8 mouse cellular contexts compared by ENCODE assay signal in the genomic region with DNA sequence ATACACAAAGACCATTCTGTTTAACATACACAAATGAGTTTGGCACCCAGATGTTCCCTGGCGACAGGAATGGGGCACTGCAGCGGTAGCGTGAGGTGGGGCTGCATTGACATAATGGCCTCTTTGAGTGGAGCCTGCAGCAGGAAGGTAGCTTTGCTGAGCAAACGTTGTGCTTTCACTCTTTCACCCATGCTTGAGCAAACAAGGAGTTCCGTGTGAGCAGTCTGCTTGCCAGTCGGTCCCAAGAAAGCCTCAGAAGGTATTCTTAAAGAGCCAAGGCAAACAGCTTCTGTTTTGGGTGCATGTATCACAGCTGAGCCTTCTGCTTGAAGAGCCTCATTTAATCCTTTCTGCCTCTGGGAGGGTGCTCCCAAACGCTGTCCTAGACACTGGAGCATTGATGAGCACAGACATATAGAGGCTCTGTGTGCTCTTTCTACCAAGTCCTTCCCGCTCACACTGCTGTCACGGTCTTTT.
A peak's percentile ranks its signal among the peaks of the same experiment; 100 is the strongest.
DNase-seq lines count a peak whose midpoint lies in the region; ATAC-seq and TF ChIP-seq lines count a peak whose summit lies in the region.

No protein-coding gene starts in this region.

- no peak for DNase-seq in liver, postnatal 0 days
- DNase-seq in liver: no peak
- DNase-seq in large intestine, adult 2 months (ENCODE audit: low read depth, low spot score): peak; percentile 61
- no peak for DNase-seq in adrenal gland, adult (ENCODE audit: inconsistent age in 2 of 2, low spot score in 1 of 2)
- DNase-seq in frontal cortex, postnatal 10 days (ENCODE audit: low spot score in 2 of 2): no peak
- DNase-seq in spleen, adult 12 weeks (ENCODE audit: low spot score): no peak

- H3K4me1 ChIP-seq in liver, postnatal 0 days (ENCODE audit: insufficient read depth): no peaks in the 10 kb centered on the region
- H3K4me1 ChIP-seq in embryonic facial prominence, embryonic 15.5 days: no peaks in the 10 kb centered on the region
- H3K4me1 ChIP-seq in small intestine, adult 2 months (ENCODE audit: control insufficient read depth, insufficient read depth, insufficient read length, low read length): peaks cover 3% of the 10 kb centered on the region; the same call in 1 of the 2 replicates

- 60% methylated on average over 9 of the region's 9 CpGs for WGBS in liver, postnatal 0 days (ENCODE audit: insufficient replicate concordance)
- 35% methylated on average over 9 of the region's 9 CpGs for WGBS in embryonic facial prominence, embryonic 15.5 days
- WGBS in large intestine, adult 2 months: 29% methylated on average over 9 of the region's 9 CpGs
- 34% methylated on average over 9 of the region's 9 CpGs for WGBS in small intestine, adult 2 months

- no peak overlapping the region for H3K4me2 ChIP-seq in liver, postnatal 0 days (ENCODE audit: low read depth, low read length)
- no peak overlapping the region for H3K4me2 ChIP-seq in embryonic facial prominence, embryonic 15.5 days (replicated peaks)

- peak; percentile 17; the same call in 1 of the 2 replicates for TF ChIP-seq CTCF in liver, postnatal 0 days (IDR thresholded peaks at IDR 0.05; ENCODE audit: low read depth)
- peak; percentile 42; the same call in 1 of the 2 replicates for TF ChIP-seq CTCF in small intestine, adult 2 months (IDR thresholded peaks at IDR 0.05; ENCODE audit: extremely low read depth, insufficient read length, insufficient replicate concordance, low read depth, low read length)

- no peak overlapping the region for H3K4me3 ChIP-seq in liver, postnatal 0 days (ENCODE audit: low read depth, low read length)
- H3K4me3 ChIP-seq in embryonic facial prominence, embryonic 15.5 days (replicated peaks): no peak overlapping the region
- no peak overlapping the region for H3K4me3 ChIP-seq in small intestine, adult 2 months (ENCODE audit: low read depth, low read length)

- TF ChIP-seq EP300 in liver, postnatal 0 days (IDR thresholded peaks at IDR 0.05; ENCODE audit: low read depth): no peak

- no peak for ATAC-seq in liver, postnatal 0 days
- ATAC-seq in embryonic facial prominence, embryonic 15.5 days (ENCODE audit: insufficient number of reproducible peaks, low FRiP score, low TSS enrichment, low read depth): peak; percentile 80; the same call in 1 of the 2 replicates

- no peak for TF ChIP-seq POLR2A in small intestine, adult 2 months (IDR thresholded peaks at IDR 0.05; ENCODE audit: low read depth, low read length)

- H3K9me3 ChIP-seq in liver, postnatal 0 days (ENCODE audit: low read length): no peaks in the 10 kb centered on the region
- no peaks in the 10 kb centered on the region for H3K9me3 ChIP-seq in embryonic facial prominence, embryonic 15.5 days (replicated peaks)

- H3K27me3 ChIP-seq in liver, postnatal 0 days (ENCODE audit: insufficient read depth, low read length): no peaks in the 10 kb centered on the region
- no peaks in the 10 kb centered on the region for H3K27me3 ChIP-seq in embryonic facial prominence, embryonic 15.5 days
- H3K27me3 ChIP-seq in small intestine, adult 2 months (ENCODE audit: control insufficient read depth, insufficient read depth, low read length): no peaks in the 10 kb centered on the region

- no peak overlapping the region for H3K27ac ChIP-seq in liver, postnatal 0 days (ENCODE audit: low read depth)
- no peak overlapping the region for H3K27ac ChIP-seq in embryonic facial prominence, embryonic 15.5 days (replicated peaks)
- no peak overlapping the region for H3K27ac ChIP-seq in small intestine, adult 2 months (ENCODE audit: insufficient read depth, low read depth, low read length)

- H3K36me3 ChIP-seq in liver, postnatal 0 days (replicated peaks; ENCODE audit: insufficient read depth, low read length): no peaks in the 10 kb centered on the region
- H3K36me3 ChIP-seq in embryonic facial prominence, embryonic 15.5 days: no peaks in the 10 kb centered on the region
- no peaks in the 10 kb centered on the region for H3K36me3 ChIP-seq in small intestine, adult 2 months (ENCODE audit: control insufficient read depth, insufficient read depth, low read length)

- no peak overlapping the region for H3K9ac ChIP-seq in liver, postnatal 0 days (replicated peaks)
- H3K9ac ChIP-seq in embryonic facial prominence, embryonic 15.5 days: no peak overlapping the region
